In genomic region chr1:125447926-125448325, GRCm38 (mm10) we compare ENCODE assay signal across 22 mouse cellular contexts. TPM values are rescaled to one million over a fixed set of nuclear protein-coding genes. Genes with fewer than 3 reads are reported as not detected.
DNase-seq lines count a peak whose midpoint lies in the region; ATAC-seq and TF ChIP-seq lines count a peak whose summit lies in the region.
"Had no signal": no experiment of that assay in that cellular context is flagged by ENCODE, and none has a peak within 500 bp of the region (broad histone marks: within the 10 kb centered on the region; RNA-seq: fewer than 3 reads in every experiment).

No protein-coding gene starts in this region.

- no peaks in the 10 kb centered on the region for H3K27me3 ChIP-seq in liver, embryonic 11.5 days (replicated peaks; ENCODE audit: control insufficient read depth, insufficient read depth, low read length)
- no peaks in the 10 kb centered on the region for H3K27me3 ChIP-seq in G1E (ENCODE audit: insufficient read depth, low read length)
- no peaks in the 10 kb centered on the region for H3K27me3 ChIP-seq in MEL (ENCODE audit: control insufficient read depth in 1 of 2, insufficient read depth in 2 of 2, low read length in 2 of 2)
- H3K27me3 ChIP-seq in midbrain, embryonic 16.5 days (ENCODE audit: control insufficient read depth, insufficient read depth, low read depth, low read length) = no peaks in the 10 kb centered on the region
- H3K27me3 ChIP-seq: CH12.LX, Patski had no signal

- H3K79me2 ChIP-seq in MEL (ENCODE audit: control insufficient read depth, insufficient read depth, low read length, poor library complexity) = no peaks in the 10 kb centered on the region

- H3K36me3 ChIP-seq in liver, embryonic 11.5 days (ENCODE audit: control insufficient read depth, insufficient read depth, low read length) = no peaks in the 10 kb centered on the region
- H3K36me3 ChIP-seq in G1E (replicated peaks) = no peaks in the 10 kb centered on the region
- H3K36me3 ChIP-seq in MEL (ENCODE audit: control insufficient read depth in 1 of 2, insufficient read depth in 2 of 2, low read length in 2 of 2) = peaks cover 0 to 5% of the 10 kb centered on the region in 2 experiments; a peak in 2 of 4 replicates
- H3K36me3 ChIP-seq in midbrain, embryonic 16.5 days (ENCODE audit: control insufficient read depth, insufficient read depth, low read length) = no peaks in the 10 kb centered on the region

- ATAC-seq in liver, embryonic 11.5 days (replicated peaks; ENCODE audit: low FRiP score) = peak; percentile 43
- ATAC-seq in G1E (ENCODE audit: extremely low read depth, insufficient number of reproducible peaks, low FRiP score, poor library complexity, severe bottlenecking) = peak; percentile 89
- no peak for ATAC-seq in midbrain, embryonic 16.5 days
- ATAC-seq: activated CD4-positive, CD25-positive, alpha-beta regulatory T cell, adult 4 months; CD4-positive, CD25-positive, alpha-beta regulatory T cell, adult 4 months; Patski had no signal

- no peak for TF ChIP-seq POLR2A in MEL (IDR thresholded peaks at IDR 0.05; ENCODE audit: control insufficient read depth in 1 of 2, insufficient read depth in 1 of 2, low read depth in 1 of 2, low read length in 2 of 2, poor library complexity in 1 of 2)

- no peak overlapping the region for H3K9ac ChIP-seq in liver, embryonic 11.5 days (ENCODE audit: low read depth, low read length)
- no peak overlapping the region for H3K9ac ChIP-seq in MEL (ENCODE audit: control insufficient read depth, low read depth, low read length, poor library complexity, severe bottlenecking)
- no peak overlapping the region for H3K9ac ChIP-seq in midbrain, embryonic 16.5 days (ENCODE audit: low read depth, low read length)

- TF ChIP-seq CTCF in G1E (IDR thresholded peaks at IDR 0.05; ENCODE audit: low read depth, low read length) (no peak), MEL (IDR thresholded peaks at IDR 0.05 in 2 of 3, conservative IDR thresholded peaks at IDR 0.05 in 1 of 3; ENCODE audit: control insufficient read depth in 1 of 3, insufficient read depth in 1 of 3, low read depth in 2 of 3, low read length in 3 of 3, poor library complexity in 1 of 3, severe bottlenecking in 1 of 3) (no peak)

- no peak for TF ChIP-seq RAD21 in MEL (IDR thresholded peaks at IDR 0.05; ENCODE audit: low read depth, low read length)

- H3K4me1 ChIP-seq in liver, embryonic 11.5 days (replicated peaks; ENCODE audit: control insufficient read depth, insufficient read depth, low read length) = no peaks in the 10 kb centered on the region
- H3K4me1 ChIP-seq in G1E (ENCODE audit: insufficient read depth, low read depth, low read length) = peaks cover 24% of the 10 kb centered on the region
- peaks cover 2% of the 10 kb centered on the region in 2 experiments; a peak in 2 of 4 replicates for H3K4me1 ChIP-seq in MEL (ENCODE audit: control insufficient read depth in 1 of 2, insufficient read depth in 2 of 2, low read length in 2 of 2)
- no peaks in the 10 kb centered on the region for H3K4me1 ChIP-seq in midbrain, embryonic 16.5 days (ENCODE audit: control insufficient read depth, insufficient read depth, low read length)

- no peak overlapping the region for H3K4me3 ChIP-seq in liver, embryonic 11.5 days (ENCODE audit: low read depth, low read length)
- H3K4me3 ChIP-seq in G1E (ENCODE audit: low read depth, low read length) (no peak overlapping the region), MEL (ENCODE audit: control insufficient read depth in 1 of 2, insufficient read depth in 1 of 2, low read depth in 2 of 2, low read length in 2 of 2) (no peak overlapping the region)
- no peak overlapping the region for H3K4me3 ChIP-seq in midbrain, embryonic 16.5 days (ENCODE audit: low read depth, low read length)

- DNase-seq in liver, embryonic 11.5 days (ENCODE audit: low spot score) = no peak
- DNase-seq in liver = no peak
- peak; percentile 40 for DNase-seq in G1E (ENCODE audit: low spot score)
- peak; percentile 40 for DNase-seq in MEL (ENCODE audit: low read depth, low spot score)
- no peak for DNase-seq in adrenal gland, adult 8-10 months
- DNase-seq: adrenal gland, adult 2 months; adrenal gland, postnatal 10 days; adrenal gland, postnatal 14 days; adrenal gland, postnatal 25 days; adrenal gland, postnatal 36 days; B cell, adult 2 months; cerebellum, adult 11 months; cerebellum, adult 11-12 months; cerebellum, adult 18-20 months; cerebellum, adult 2 months; cerebellum, adult 8-10 months; cerebellum, adult 9-10 months had no signal

- no peak for TF ChIP-seq EP300 in MEL (IDR thresholded peaks at IDR 0.05; ENCODE audit: low read depth in 1 of 2, low read length in 2 of 2)

- H3K9me3 ChIP-seq in liver, embryonic 11.5 days (ENCODE audit: control insufficient read depth, low read length) = no peaks in the 10 kb centered on the region
- H3K9me3 ChIP-seq in G1E (replicated peaks) (0 out of 2 replicates have a peak, but pooled peaks cover 2% of the 10 kb centered on the region), MEL (replicated peaks; ENCODE audit: insufficient read depth, low read length) (no peaks in the 10 kb centered on the region)
- no peaks in the 10 kb centered on the region for H3K9me3 ChIP-seq in midbrain, embryonic 16.5 days (replicated peaks; ENCODE audit: control insufficient read depth, low read length, poor library complexity, severe bottlenecking)

- no peak overlapping the region for H3K27ac ChIP-seq in liver, embryonic 11.5 days (ENCODE audit: low read depth, low read length)
- H3K27ac ChIP-seq in MEL (ENCODE audit: control insufficient read depth, low read depth, low read length) = no peak overlapping the region
- no peak overlapping the region for H3K27ac ChIP-seq in midbrain, embryonic 16.5 days (ENCODE audit: low read length)

- no peak overlapping the region for H3K4me2 ChIP-seq in liver, embryonic 11.5 days
- no peak overlapping the region for H3K4me2 ChIP-seq in midbrain, embryonic 16.5 days (ENCODE audit: low read length)

TF ChIP-seq in MEL, 35 proteins besides CTCF, POLR2A, EP300 and RAD21:
- no peak for TF ChIP-seq NRF1 (IDR thresholded peaks at IDR 0.05; ENCODE audit: insufficient read depth, low read depth, low read length, poor library complexity, severe bottlenecking)
- TF ChIP-seq NELFE (IDR thresholded peaks at IDR 0.05; ENCODE audit: low read depth, low read length) = no peak
- TF ChIP-seq ZC3H11A (IDR thresholded peaks at IDR 0.05; ENCODE audit: low read depth, low read length) = no peak
- 0 out of 2 replicates have a peak, but pooled peaks have one; percentile 26 for TF ChIP-seq ETS1 (IDR thresholded peaks at IDR 0.05; ENCODE audit: low read depth, low read length)
- TF ChIP-seq GABPA (IDR thresholded peaks at IDR 0.05; ENCODE audit: low read depth, low read length) = no peak
- 0 out of 2 replicates have a peak, but pooled peaks have one; percentile 22 for TF ChIP-seq TAL1 (IDR thresholded peaks at IDR 0.05; ENCODE audit: low read length)
- TF ChIP-seq ELF1 (IDR thresholded peaks at IDR 0.05; ENCODE audit: low read depth, low read length) = no peak
- no peak for TF ChIP-seq POLR2AphosphoS2 (IDR thresholded peaks at IDR 0.05; ENCODE audit: low read length)
- no peak for TF ChIP-seq ZNF384 (IDR thresholded peaks at IDR 0.05; ENCODE audit: low read depth, low read length)
- TF ChIP-seq MEF2A (IDR thresholded peaks at IDR 0.05; ENCODE audit: extremely low read depth, insufficient replicate concordance, low read depth, low read length, poor library complexity, severe bottlenecking) = no peak
- TF ChIP-seq MYB (IDR thresholded peaks at IDR 0.05; ENCODE audit: low read depth, low read length) = no peak
- no peak for TF ChIP-seq SIN3A (IDR thresholded peaks at IDR 0.05; ENCODE audit: low read length)
- no peak for TF ChIP-seq USF1 (IDR thresholded peaks at IDR 0.05; ENCODE audit: low read depth, low read length)

RNA-seq across cellular contexts. Expression of gene Actr3, which starts 12.4 kb away (rescaled TPM):
- 245 and 281 TPM in 2 replicates for polyA plus RNA-seq in liver, embryonic 11.5 days (2014; fragmentation: Nextera tagmentation; extraction: Ambion mirVana)
- total RNA-seq in G1E (2014; fragmentation: Nextera tagmentation) (569 and 654 TPM in 2 replicates), G1E (2017) (682 and 756 TPM in 2 replicates), MEL (2012; rRNA removed) (154 and 191 TPM in 2 replicates)
- polyA plus RNA-seq in G1E (2012) (444 and 504 TPM in 2 replicates), MEL (2012; ENCODE audit: insufficient read depth in 1 of 2, insufficient read length in 2 of 2, low read depth in 1 of 2, low replicate concordance in 2 of 2, missing spikeins in 1 of 2) (100 to 1,000 TPM in 1 of 2 experiments, not detected in 1; 211 TPM)
- total RNA-seq in adrenal gland, adult 8-10 months (2022) = 100 to 1,000 TPM; 158 to 193 (median 172) TPM
- polyA plus RNA-seq in midbrain, embryonic 16.5 days (2015; fragmentation: Nextera tagmentation; extraction: Ambion mirVana) = 217 and 238 TPM in 2 replicates

Comparison
In these comparisons a context has a peak if more than half of its experiments do, and no peak if none do; other contexts are left out.
1. DNase-seq: peak in G1E (single experiment) and MEL (single experiment); none in liver, embryonic 11.5 days (single experiment), liver (single experiment) and adrenal gland, adult 8-10 months (single experiment).